Mouse (Mus musculus): ENCODE data around the gene Oprl1.
A peak's percentile ranks its signal among the peaks of the same experiment; 100 is the strongest.

Gene Oprl1

DNA sequence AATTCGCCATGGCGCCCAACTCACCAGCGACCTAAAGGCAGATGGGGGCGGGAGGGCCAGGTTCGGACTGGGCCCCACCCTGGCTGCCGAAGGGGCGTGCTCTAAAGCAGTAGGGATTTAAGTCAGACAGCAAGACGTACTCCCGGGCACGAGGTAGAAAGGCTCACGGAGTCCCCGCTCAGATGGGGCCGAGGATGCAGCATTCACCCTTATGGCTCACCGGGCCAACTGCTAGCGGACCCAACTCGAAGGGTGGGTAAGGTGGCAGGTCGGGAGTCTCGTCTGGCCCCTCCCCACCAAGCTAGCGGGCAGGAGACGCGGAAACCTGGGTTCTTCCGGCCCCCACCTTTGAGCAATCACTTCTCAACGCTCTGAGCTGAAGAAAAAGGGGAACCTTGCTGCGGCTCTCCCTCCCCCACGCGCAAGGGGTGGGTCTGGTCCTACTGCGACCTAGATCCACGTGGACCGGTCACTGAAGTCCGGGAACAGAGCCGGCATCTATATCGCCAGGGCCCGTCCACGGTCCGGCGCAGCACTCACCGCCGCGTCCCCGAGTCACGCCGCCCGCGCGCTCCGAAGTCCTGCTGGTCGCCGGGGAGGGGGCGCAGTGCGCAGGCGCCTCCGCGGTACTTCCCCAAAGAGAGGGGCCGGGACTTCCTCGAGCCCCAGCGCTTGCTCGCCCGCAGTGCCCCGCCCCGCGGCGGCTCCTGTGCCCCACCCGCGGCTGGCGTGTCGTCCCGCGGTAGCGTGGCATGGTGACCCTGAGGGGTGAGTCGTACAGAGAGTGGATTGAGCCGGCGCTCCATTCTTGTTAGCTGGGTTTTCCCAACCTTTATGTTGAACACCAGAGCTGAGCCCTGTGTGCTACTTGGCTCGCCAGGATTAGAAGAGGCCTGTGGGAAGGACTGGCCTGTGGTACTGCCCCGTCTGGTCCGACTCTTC lies 21.2 kb upstream of the Oprl1 start, which contains the start of gene Rgs19:
Gene Rgs19, minus strand, starts transcription at position 639 of the 942 bp plus-strand sequence.
- DNase-seq, result peak; percentile 61

DNA sequence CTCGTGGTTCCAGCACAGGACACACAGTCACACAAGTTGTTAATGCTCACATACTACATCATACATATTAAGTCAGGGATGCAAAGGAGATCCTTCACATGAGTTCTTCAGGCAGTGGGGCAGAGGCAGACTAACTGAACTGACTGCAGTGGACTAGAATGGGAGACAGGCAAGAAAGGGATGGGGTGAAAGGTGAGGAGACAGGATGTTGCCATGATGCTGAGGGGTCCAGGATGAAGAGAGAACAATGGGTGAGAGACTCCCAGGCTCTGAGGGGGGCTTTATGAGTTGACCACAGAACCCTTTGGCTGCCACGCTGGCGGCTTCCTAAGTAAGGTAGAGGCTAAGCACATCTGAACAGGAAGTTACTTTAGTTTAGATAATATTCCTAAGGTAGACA lies 20.2 kb upstream of the Oprl1 start:
- DNase-seq, result no peak

GRCm38 (mm10) chr2:181695776-181696175 lies 19.0 kb upstream of the Oprl1 start:
- DNase-seq, result no peak

DNA sequence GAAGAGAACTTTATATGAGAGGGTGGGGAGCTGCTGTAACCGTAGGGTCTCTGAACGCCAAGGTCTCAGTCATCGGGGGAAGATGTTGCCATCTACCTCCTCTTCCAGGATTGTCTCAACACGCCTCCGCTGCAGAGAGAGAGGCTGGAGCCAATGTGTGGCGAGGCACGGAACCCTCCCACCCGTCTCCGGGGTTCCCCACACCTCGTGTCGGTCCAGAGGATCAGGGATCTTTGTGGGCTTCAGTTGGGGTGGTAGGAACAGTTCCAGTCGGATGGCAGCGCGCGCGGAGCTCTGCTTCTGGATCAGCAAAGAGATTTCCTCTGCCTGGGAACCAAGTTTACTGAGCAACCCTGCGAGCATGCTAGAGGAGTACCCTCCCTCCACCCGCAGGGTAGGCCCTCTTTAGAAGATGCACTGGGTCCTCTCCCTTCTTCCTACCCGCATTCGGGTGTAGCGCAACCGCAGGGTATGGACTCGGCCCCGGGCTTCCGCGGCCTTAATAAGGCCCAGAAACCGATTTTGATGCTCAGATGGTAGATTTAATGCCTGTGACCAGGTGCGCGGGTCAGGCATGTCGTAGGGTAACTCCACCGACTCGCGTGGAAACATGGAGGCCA lies 17.9 kb upstream of the Oprl1 start:
- no peak for DNase-seq

GRCm38 (mm10) chr2:181698241-181698640 lies 16.6 kb upstream of the Oprl1 start, which contains the start of gene Lkaaear1:
Gene Lkaaear1 (minus strand): TSS chr2:181698442.
- no peak for DNase-seq

GRCm38 (mm10) chr2:181706668-181707067 lies 8.1 kb upstream of the Oprl1 start:
- no peak for DNase-seq

- DNase-seq, result no peak
These were observed 1.1 kb upstream of the Oprl1 start for GRCm38 (mm10) chr2:181713749-181714148.

DNA sequence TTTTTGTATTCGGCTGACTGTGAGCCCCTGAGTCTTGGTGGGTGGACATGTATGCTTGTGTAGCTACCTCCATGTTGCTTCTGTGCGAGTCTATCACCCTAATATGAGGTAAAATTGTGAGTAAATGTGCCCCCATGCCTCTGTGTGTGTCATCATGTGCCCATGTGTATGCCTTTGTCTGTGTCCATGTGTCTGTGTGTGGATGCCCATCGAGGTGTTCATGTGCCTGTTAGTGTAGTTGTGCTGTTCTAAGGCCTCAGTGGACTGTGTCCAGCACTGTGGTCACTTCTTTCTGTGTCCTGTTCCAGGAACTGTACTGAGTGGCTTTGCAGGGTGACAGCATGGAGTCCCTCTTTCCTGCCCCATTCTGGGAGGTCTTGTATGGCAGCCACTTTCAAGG lies 566 bp downstream of the Oprl1 start:
- no peak for DNase-seq

DNA sequence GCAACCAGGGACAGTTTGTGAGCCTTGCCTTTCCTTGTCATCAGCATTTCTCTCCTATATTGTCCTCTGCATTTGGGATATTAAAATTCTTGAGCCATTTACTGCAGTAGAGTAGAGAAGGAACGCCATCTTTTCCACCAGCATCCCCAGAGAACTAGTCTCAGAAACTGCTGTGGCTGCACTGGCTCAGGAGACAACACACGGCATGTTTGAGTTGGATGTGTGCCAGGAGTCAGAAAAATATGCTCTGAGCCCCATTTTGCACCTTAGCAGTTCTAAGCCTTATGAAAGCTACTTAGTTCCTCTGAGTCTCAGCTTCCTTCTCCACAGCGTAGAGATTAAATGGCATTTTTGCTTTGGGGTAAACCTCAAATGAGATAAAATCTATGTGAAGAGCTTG lies 2.2 kb downstream of the Oprl1 start:
- no peak for DNase-seq

DNA sequence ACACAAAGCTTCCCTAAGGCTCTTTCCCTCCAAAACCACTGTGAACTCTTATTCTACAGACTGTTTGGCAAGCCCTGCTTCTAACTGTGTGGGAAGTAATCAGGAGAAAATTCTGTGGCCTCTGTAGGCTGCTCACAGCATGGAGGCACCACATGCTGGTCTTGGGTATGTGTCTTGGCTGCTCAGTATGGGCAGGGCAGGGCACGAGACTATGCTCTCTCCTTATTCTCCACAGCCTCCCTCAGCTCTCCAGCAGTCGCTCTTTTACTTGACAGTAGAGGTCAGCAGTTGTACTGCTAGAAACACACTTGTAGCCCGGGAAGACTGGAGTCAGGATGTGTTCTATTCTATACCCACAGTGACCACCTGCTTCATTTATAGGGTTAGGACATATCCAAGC lies 5.2 kb downstream of the Oprl1 start:
- peak; percentile 41 for DNase-seq

GRCm38 (mm10) chr2:181721200-181721599 lies 6.4 kb downstream of the Oprl1 start:
- peak; percentile 52 for DNase-seq

- DNase-seq, result peak; percentile 41
These were observed 7.4 kb downstream of the Oprl1 start for GRCm38 (mm10) chr2:181722213-181722612.

DNA sequence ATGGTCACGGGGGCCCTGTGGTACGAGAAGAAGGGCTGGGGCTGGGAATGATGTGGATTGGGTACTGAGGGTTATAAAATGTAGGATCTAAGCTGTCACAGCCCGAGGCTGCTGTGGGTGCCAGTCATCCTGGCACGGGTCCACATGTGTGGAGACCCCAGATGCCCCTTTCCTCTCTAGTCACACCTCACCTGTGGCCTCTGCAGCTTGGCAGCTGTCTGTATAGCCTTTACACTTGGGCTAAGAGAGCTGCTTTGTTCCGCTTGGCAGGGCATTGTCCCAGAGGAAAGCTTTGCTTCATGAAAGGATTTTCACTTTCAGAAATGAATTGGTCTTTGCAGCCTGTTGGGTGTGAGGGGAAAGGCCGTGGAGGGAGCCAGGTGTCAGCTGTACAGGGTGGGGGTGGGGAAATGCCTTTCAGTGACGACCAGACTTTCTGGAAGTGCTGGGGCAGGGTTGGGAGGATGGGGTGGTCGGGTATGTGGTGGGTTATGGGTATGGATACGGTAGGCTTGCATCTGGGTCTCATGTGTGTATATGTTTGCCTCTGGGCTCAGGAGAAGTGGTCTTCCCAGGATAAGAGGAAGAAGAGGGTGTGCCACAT lies 12.9 kb downstream of the Oprl1 start:
- DNase-seq, result no peak

DNA sequence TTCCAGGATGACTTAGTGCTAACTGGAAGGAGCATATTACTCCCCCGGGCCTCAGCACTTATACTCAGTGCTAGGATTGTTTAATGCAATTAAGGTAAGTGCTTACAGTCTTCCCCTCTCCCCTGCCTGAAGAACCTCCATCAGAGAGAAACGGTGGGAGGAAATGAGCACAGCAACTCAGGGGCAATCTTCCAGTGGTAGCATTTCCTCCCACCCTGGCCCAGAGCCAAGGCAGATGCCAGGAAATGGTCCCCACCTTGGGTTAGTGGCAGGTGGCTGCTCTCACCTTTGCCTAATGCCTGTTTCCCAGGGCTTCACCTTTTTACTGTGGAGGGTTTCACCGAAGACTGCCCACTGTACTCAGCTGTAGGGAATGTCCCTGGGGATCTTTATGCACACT lies 15.2 kb downstream of the Oprl1 start:
- DNase-seq, result no peak

DNA sequence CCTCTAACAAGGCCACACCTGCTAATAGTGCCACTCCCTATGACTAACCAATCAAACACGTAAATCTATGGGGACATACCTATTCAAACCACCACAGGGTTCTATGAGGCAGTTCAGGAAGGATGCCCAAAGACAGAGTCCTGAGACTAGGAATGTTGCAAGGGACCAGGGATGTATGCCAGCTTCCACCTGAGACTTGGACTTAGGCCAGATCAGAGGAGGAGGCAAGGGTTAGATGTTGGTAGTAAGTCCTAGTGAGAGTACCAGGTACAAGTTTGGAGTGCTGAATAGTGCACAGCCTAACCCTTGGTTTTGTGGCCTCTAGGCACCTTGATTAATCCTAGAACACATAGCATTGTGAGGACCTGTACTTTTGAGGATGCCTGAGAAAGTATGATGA lies 37.8 kb downstream of the Oprl1 start:
- DNase-seq, result no peak

GRCm38 (mm10) chr2:181758147-181758725 lies 43.4 kb downstream of the Oprl1 start:
- DNase-seq, result no peak

GRCm38 (mm10) chr2:181759041-181759440 lies 44.2 kb downstream of the Oprl1 start:
- DNase-seq, result peak; percentile 84

- no peak for DNase-seq
These were observed 48.4 kb downstream of the Oprl1 start, which contains the start of gene Myt1 for GRCm38 (mm10) chr2:181763006-181763830. Gene Myt1 (plus strand): TSS chr2:181763332.

GRCm38 (mm10) chr2:181763886-181764527 lies 49.2 kb downstream of the Oprl1 start:
- no peak for DNase-seq

DNA sequence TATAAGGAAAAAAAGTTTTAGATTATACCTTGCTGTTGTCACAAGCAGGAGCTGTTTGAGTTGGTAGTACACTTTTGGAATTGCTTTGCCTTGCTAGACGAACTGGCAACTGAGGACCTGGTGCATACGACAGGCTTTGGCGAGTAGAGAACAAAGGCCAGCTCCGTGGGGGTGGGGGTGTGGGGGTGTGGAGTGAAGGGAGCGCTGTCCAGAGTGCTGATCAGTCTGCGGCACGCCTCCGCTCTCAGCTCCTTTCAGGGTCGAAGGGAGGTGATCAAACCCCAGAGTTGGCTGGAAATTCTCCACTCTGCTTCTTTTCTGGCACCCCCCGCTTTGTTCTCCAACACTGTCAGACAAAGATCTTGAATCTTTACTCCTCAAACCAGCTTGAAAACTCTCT lies 49.8 kb downstream of the Oprl1 start:
- no peak for DNase-seq

- DNase-seq, result no peak
These were observed 50.4 kb downstream of the Oprl1 start for GRCm38 (mm10) chr2:181765251-181765650.
